Mouse (Mus musculus): Measurements from ENCODE around the gene Myo3a.

- TF ChIP-seq POLR2A (IDR thresholded peaks at IDR 0.05; ENCODE audit: borderline replicate concordance, control insufficient read depth, low read depth, low read length): no peak
- TF ChIP-seq CTCF (IDR thresholded peaks at IDR 0.05; ENCODE audit: control insufficient read depth, insufficient read depth, low read length): no peak
These were observed 399.9 kb downstream of the Myo3a start for GRCm38 (mm10) chr2:22627147-22627666.

Measured in bone marrow, adult 2 months (tissue).